Mouse (Mus musculus): ENCODE measurements around the gene B4galt2. TPM values are rescaled to one million over a fixed set of nuclear protein-coding genes. Genes with fewer than 3 reads are reported as not detected.

Gene B4galt2
- polyA plus RNA-seq, 1 experiment from 2014 or later = 11.9 TPM

- Histone ChIP-seq H3K36me3 (ENCODE audit: control insufficient read depth, insufficient read depth, low read length) (peaks cover 3% of the 10 kb centered on the region; the same call in 1 of the 2 replicates), H3K27me3 (ENCODE audit: control insufficient read depth, insufficient read depth, low read length) (no peaks in the 10 kb centered on the region), H3K9me3 (ENCODE audit: control insufficient read depth, low read length) (no peaks in the 10 kb centered on the region), H3K9ac (ENCODE audit: low read length) (no peak overlapping the region), H3K4me2 (replicated peaks; ENCODE audit: low read depth) (no peak overlapping the region), H3K27ac (replicated peaks) (no peak overlapping the region), H3K4me1 (replicated peaks; ENCODE audit: control insufficient read depth, insufficient read depth) (no peaks in the 10 kb centered on the region), H3K4me3 (ENCODE audit: low read depth, low read length) (no peak overlapping the region)
- no peak for DNase-seq (ENCODE audit: low spot score)
- TF ChIP-seq EP300 (optimal IDR thresholded peaks at IDR 0.05) (no peak), CTCF (IDR thresholded peaks at IDR 0.05; ENCODE audit: low read depth) (no peak)
- no peak for ATAC-seq (ENCODE audit: low FRiP score, low TSS enrichment)
- 84% methylated on average over 9 of the region's 9 CpGs for WGBS
These were observed 28.1 kb downstream of the B4galt2 start for GRCm38 (mm10) chr4:117855146-117855545.

- Histone ChIP-seq H3K27me3 (ENCODE audit: control insufficient read depth, insufficient read depth, low read length) (no peaks in the 10 kb centered on the region), H3K27ac (replicated peaks) (no peak overlapping the region), H3K4me2 (replicated peaks; ENCODE audit: low read depth) (no peak overlapping the region), H3K36me3 (ENCODE audit: control insufficient read depth, insufficient read depth, low read length) (peaks cover under 1% of the 10 kb centered on the region; the same call in 1 of the 2 replicates), H3K9me3 (ENCODE audit: control insufficient read depth, low read length) (no peaks in the 10 kb centered on the region), H3K4me1 (replicated peaks; ENCODE audit: control insufficient read depth, insufficient read depth) (no peaks in the 10 kb centered on the region), H3K9ac (ENCODE audit: low read length) (no peak overlapping the region), H3K4me3 (ENCODE audit: low read depth, low read length) (no peak overlapping the region)
- ATAC-seq (ENCODE audit: low FRiP score, low TSS enrichment) = no peak
- DNase-seq (ENCODE audit: low spot score) = no peak
- no peak for TF ChIP-seq CTCF (IDR thresholded peaks at IDR 0.05; ENCODE audit: low read depth)
- no peak for TF ChIP-seq EP300 (optimal IDR thresholded peaks at IDR 0.05)
- WGBS = 83% methylated on average over 10 of the region's 10 CpGs
These were observed 31.0 kb downstream of the B4galt2 start for GRCm38 (mm10) chr4:117852152-117852868.

GRCm38 (mm10) chr4:117850871-117851270, 32.4 kb downstream of the B4galt2 start:
- Histone ChIP-seq H3K27ac (replicated peaks) (no peak overlapping the region), H3K9me3 (ENCODE audit: control insufficient read depth, low read length) (no peaks in the 10 kb centered on the region), H3K4me2 (replicated peaks; ENCODE audit: low read depth) (no peak overlapping the region), H3K27me3 (ENCODE audit: control insufficient read depth, insufficient read depth, low read length) (no peaks in the 10 kb centered on the region), H3K4me3 (ENCODE audit: low read depth, low read length) (no peak overlapping the region), H3K4me1 (replicated peaks; ENCODE audit: control insufficient read depth, insufficient read depth) (no peaks in the 10 kb centered on the region), H3K9ac (ENCODE audit: low read length) (no peak overlapping the region), H3K36me3 (ENCODE audit: control insufficient read depth, insufficient read depth, low read length) (peaks cover 3% of the 10 kb centered on the region; the same call in 1 of the 2 replicates)
- WGBS = 64% methylated on average over 7 of the region's 7 CpGs
- TF ChIP-seq CTCF (IDR thresholded peaks at IDR 0.05; ENCODE audit: low read depth) = no peak
- TF ChIP-seq EP300 (optimal IDR thresholded peaks at IDR 0.05) = no peak
- ATAC-seq (ENCODE audit: low FRiP score, low TSS enrichment) (no peak), DNase-seq (ENCODE audit: low spot score) (no peak)

- Histone ChIP-seq H3K27me3 (ENCODE audit: control insufficient read depth, insufficient read depth, low read length) (no peaks in the 10 kb centered on the region), H3K36me3 (ENCODE audit: control insufficient read depth, insufficient read depth, low read length) (peaks cover 6% of the 10 kb centered on the region; the same call in 1 of the 2 replicates), H3K4me2 (replicated peaks; ENCODE audit: low read depth) (no peak overlapping the region), H3K9ac (ENCODE audit: low read length) (no peak overlapping the region), H3K4me3 (ENCODE audit: low read depth, low read length) (no peak overlapping the region), H3K4me1 (replicated peaks; ENCODE audit: control insufficient read depth, insufficient read depth) (no peaks in the 10 kb centered on the region), H3K9me3 (ENCODE audit: control insufficient read depth, low read length) (no peaks in the 10 kb centered on the region), H3K27ac (replicated peaks) (no peak overlapping the region)
- ATAC-seq (ENCODE audit: low FRiP score, low TSS enrichment) (no peak), DNase-seq (ENCODE audit: low spot score) (no peak)
- 86% methylated on average over 7 of the region's 7 CpGs for WGBS
- TF ChIP-seq EP300 (optimal IDR thresholded peaks at IDR 0.05) (no peak), CTCF (IDR thresholded peaks at IDR 0.05; ENCODE audit: low read depth) (no peak)
These were observed 33.1 kb downstream of the B4galt2 start for GRCm38 (mm10) chr4:117850176-117850575.

- Histone ChIP-seq H3K4me2 (replicated peaks; ENCODE audit: low read depth) (no peak overlapping the region), H3K4me3 (ENCODE audit: low read depth, low read length) (no peak overlapping the region), H3K27me3 (ENCODE audit: control insufficient read depth, insufficient read depth, low read length) (no peaks in the 10 kb centered on the region), H3K4me1 (replicated peaks; ENCODE audit: control insufficient read depth, insufficient read depth) (no peaks in the 10 kb centered on the region), H3K9ac (ENCODE audit: low read length) (no peak overlapping the region), H3K36me3 (ENCODE audit: control insufficient read depth, insufficient read depth, low read length) (peaks cover 6% of the 10 kb centered on the region; the same call in 1 of the 2 replicates), H3K9me3 (ENCODE audit: control insufficient read depth, low read length) (no peaks in the 10 kb centered on the region), H3K27ac (replicated peaks) (no peak overlapping the region)
- DNase-seq (ENCODE audit: low spot score) (no peak), ATAC-seq (ENCODE audit: low FRiP score, low TSS enrichment) (no peak)
- 80% methylated on average over 5 of the region's 5 CpGs for WGBS
- TF ChIP-seq EP300 (optimal IDR thresholded peaks at IDR 0.05) (no peak), CTCF (IDR thresholded peaks at IDR 0.05; ENCODE audit: low read depth) (no peak)
These were observed 33.8 kb downstream of the B4galt2 start for GRCm38 (mm10) chr4:117849506-117849905.

GRCm38 (mm10) chr4:117849063-117849462, 34.2 kb downstream of the B4galt2 start:
- Histone ChIP-seq H3K4me3 (ENCODE audit: low read depth, low read length) (no peak overlapping the region), H3K4me2 (replicated peaks; ENCODE audit: low read depth) (no peak overlapping the region), H3K9ac (ENCODE audit: low read length) (no peak overlapping the region), H3K9me3 (ENCODE audit: control insufficient read depth, low read length) (no peaks in the 10 kb centered on the region), H3K27me3 (ENCODE audit: control insufficient read depth, insufficient read depth, low read length) (no peaks in the 10 kb centered on the region), H3K36me3 (ENCODE audit: control insufficient read depth, insufficient read depth, low read length) (peaks cover 6% of the 10 kb centered on the region; the same call in 1 of the 2 replicates), H3K4me1 (replicated peaks; ENCODE audit: control insufficient read depth, insufficient read depth) (no peaks in the 10 kb centered on the region), H3K27ac (replicated peaks) (no peak overlapping the region)
- 76% methylated on average over 17 of the region's 17 CpGs for WGBS
- ATAC-seq (ENCODE audit: low FRiP score, low TSS enrichment) (no peak), DNase-seq (ENCODE audit: low spot score) (no peak)
- TF ChIP-seq CTCF (IDR thresholded peaks at IDR 0.05; ENCODE audit: low read depth) (no peak), EP300 (optimal IDR thresholded peaks at IDR 0.05) (no peak)
